Mouse (Mus musculus): Measurements from ENCODE around the gene Dst.

Gene Dst

DNA sequence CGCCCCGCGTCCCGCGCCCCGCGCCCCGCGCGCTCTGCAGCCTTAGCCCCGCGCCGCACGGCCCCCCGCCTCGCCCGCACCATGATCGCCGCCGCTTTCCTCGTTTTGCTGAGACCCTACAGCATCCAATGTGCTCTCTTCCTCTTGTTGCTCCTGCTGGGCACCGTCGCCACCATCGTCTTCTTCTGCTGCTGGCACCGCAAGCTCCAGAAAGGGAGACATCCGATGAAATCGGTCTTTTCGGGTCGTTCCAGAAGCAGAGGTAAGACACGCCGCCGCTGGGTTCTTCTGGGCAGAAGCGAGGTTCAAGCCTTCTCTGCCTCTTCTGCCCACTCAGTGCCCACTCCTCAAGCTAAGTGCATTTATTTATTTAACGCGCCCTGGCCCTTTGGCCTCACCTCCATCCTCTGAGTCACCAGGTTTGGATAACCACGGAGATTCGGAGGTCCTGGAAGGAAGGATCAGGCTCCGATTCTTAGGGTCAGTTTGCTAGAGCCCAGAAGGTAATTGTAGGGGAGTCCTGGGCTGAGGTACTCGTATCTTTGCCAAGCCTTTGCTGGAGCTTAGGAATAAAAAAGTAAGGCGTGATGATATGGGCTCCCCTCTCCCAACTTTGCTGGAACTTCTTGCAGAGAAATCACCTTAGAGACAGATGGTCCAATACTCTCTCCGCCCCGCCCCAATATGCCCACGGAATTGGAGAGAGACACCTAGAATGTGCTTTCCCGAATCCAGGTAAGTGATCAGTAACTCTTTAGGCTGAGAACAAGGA, at the start of gene Dst:
Gene Dst (plus strand): TSS at position 35 of the 772 bp plus-strand sequence.
- peak; percentile 22 for DNase-seq (ENCODE audit: low spot score)

DNA sequence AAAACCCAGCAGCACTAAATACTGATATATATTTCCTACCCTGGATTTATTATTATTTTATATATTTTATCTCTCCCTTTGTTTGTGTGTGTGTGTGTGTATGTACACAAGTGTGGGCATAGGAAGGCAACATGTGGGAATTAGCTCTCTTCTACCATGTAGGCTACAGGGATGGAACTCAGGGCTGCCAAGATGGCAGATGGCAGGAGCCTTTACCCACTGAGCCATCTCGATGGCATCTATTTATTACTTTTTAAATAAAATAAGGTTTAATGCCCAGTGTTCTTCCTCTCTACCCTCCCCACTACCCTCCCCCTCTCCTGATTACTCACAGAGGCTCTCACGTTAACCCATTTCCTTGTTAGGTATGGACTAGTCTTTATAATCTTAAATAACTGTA, 39.0 kb upstream of the Dst start:
- DNase-seq (ENCODE audit: low spot score): no peak

DNA sequence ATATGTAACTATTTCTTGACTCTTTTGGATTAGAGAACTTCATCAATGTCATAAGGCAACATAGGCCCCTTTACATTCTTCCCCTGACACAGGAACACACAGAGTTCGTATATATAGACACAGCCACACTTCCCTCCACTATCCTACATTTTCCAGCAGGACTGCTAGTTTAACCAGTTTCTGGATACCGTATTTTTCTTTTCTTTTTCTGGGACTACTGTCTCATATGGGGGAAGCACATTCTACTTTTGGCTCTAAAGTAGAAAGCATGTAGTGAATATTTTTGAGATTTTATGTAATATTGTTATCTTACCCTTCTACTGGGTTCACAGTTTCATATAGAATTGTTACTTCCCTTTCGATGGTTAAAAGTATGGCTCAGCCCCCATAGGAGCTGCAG, 38.6 kb upstream of the Dst start:
- no peak for DNase-seq (ENCODE audit: low spot score)

DNA sequence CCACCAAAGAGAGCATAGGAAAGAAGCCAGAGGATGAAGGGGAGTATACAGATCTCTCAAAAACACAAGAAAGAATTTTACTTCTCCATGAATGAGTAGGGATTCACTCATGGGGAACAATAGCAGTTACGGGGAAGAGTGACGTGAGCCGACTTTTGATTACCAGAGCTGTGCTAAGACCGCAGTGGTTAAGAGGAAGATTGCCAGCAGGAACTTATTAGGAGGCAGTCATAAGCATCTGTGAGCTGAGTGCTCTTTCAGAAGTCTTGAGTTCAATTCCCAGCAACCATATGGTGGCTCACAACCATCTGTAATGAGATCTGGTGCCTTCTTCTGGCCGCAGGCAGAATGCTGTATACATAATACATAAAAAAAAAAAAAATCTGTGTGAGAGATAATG, 34.5 kb upstream of the Dst start:
- no peak for DNase-seq (ENCODE audit: low spot score)

DNA sequence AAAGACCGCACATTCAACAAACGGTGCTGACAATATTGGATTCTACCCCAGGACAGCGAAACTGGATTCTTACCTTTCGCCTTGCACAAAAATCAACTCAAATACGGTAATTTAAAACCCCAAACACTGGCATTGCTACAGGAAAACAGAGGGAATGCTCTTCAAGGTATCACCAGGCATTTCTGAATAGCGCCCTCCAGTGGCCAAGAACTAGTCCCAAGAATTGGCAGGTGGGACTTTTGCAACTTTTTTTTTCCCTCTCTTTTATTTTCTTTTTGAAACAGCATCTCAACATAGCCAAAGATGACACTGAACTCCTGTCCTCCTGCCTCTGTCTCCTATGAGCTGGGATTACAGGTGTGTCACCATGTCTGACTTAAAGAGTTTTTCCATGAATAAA, 32.3 kb upstream of the Dst start:
- peak; percentile 46 for DNase-seq (ENCODE audit: low spot score)

DNA sequence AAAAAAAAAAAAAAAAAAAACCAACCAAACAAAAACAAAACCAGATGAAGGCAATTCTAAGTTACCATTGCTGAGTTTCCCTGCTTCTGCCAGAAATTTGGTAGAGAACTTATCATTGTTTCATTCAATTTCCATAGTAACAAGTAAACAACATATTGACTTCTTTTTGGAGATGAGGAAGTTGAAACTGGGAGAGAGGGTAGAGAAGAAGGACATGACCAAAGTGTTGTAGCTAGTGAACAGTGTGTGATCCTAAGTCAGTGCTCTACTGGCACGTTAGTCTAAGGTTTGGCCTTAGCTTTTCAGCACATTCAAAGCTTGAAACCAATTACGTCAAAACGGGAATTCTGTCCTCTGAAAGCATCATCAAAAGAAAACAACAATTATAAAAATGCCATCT, 31.6 kb upstream of the Dst start:
- DNase-seq (ENCODE audit: low spot score): no peak

DNA sequence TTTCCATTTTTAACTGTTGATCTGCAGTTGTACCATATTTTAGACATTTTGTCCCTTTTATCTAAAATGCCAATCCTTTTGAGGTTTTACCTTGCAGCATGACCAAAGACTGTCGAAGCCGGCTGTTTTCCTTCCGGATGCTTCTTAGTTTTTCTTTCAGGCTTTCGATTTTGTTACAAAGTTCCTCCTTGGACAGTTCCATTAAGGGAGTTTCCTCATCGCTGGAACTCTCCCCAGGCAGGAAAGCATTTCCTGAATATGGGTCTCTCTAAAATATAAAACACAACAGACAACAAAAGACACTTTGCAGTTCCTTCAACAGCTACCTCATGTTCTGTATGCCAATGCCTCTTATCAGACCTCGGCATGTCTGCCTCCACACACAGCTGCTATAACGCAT, 29.9 kb upstream of the Dst start:
- no peak for DNase-seq (ENCODE audit: low spot score)

DNA sequence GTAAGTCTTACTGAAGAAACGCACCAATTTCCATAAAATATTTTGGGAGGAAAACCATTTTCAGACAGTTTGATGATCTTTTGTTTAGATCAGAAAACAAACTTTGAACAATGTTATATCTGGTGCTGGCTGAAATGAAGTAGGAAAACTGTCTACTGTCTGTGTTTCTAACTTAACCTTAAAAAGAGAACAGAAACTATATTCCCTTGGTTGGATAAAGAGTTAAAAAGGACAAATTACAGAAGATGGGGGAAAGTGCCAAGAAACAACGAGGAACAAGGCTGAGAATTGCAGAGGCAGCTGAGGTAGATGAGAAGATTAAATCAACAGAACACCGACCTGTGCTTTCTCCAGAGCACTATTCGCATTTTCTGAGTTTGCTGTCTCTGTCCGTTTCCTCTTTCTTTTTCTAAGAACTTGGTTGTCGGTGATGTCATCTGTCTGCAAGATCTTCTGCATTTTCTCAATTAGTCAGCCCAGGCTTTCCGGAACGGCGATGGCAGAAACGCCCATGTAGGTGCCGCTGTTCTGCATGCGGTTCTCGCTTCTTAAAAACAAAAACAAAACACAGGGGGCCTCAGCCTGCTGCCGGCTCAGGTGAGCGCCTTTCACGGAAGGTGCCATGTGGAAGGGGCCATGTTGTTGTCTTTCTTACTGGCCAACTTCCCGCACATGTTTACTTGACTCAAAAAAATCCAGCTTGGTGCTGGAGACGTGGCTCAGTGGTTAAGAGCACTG, 24.8 kb upstream of the Dst start:
- DNase-seq (ENCODE audit: low spot score): no peak

DNA sequence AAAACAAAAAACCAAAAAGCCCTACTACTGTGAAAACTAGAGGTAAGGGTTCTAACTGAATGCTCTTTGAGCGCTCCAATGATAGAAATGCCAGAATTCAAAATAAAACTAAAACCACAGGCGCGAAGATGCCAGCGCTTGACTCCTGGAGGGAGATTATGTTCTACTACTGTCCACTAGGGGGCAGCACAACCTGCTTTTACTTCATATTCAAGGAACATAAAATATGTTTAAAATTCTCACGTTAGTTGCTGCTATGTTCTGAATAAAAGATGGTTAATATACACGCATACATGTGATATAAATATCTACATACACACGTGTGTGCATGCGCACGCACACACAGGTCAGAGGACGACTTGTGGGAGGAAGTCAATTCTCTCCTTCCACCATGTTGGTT, 15.2 kb upstream of the Dst start:
- peak; percentile 69 for DNase-seq (ENCODE audit: low spot score)

DNA sequence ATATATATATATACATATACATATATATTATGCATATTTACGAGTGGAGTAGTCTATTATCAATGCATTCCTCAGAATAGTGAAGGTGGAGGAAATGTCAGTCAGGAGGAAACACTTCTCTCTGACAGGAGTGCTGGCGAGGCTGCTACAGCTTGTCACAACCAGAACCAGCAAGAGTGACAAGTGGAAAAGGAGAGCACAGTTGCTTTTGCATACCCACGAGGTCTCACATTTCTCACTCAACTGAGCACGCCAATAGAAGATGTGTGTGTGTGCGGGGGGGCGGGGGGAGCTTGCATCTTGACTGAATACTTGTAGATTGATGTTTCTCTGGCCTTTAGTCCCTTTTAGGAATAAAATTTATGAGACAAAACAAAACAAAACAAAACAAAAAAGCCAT, 11.9 kb upstream of the Dst start:
- no peak for DNase-seq (ENCODE audit: low spot score)

DNA sequence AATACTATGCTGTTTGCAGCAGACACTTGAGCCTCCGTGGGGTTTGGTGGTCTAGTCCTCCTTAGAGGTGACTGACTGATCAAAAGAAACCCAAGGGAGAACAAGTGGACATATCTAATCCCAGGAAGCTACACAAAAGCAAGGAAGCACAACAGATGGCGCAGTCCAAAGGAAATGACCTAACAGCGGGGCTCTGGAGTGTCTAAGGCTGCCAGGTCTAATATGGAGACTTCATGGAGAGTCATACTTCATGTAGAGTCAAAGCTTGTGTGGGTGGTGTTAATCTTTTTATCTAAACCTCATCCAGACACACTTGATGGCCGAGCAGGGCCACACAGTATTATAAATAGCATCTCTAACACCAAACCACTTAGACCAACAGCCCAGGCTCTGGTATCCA, 11.4 kb upstream of the Dst start:
- DNase-seq (ENCODE audit: low spot score): no peak

DNA sequence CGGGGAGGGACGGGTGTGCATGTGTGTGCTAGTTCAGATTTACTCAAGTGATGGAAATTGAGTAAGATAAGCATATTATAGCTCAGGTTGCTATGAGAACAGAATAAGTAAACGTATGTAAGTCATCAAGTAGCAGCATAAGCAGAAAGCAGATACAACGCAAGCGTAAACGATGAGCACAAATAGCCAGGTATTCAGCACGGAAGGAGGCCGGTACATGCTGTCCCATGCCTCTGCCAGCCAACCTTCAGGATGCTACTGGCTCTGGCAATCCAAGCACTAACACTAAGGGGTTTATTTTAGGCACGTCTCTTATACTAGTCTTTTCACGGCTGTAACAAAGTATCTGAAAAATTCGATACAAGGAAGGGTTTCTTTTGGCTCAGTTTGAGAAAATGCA, 10.6 kb upstream of the Dst start:
- no peak for DNase-seq (ENCODE audit: low spot score)

DNA sequence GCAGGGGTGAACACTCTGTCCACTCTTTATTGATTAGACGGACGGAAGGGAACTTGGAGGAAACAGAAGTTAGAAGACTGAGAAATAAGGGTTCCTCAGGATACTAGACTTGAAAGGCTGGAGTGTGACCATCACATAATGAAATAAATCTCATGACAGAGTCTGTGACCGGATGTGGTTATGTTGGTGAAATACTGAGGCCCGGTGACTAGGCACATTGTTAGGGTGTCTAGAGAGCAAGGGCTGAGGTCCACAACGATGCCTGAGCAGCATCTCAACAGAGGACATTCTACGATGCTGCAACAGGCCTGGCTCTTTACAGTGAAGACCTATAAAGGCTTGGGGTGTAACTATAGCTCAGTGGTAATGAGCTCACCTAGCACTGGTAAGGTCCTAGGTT, 9.7 kb upstream of the Dst start:
- no peak for DNase-seq (ENCODE audit: low spot score)

DNA sequence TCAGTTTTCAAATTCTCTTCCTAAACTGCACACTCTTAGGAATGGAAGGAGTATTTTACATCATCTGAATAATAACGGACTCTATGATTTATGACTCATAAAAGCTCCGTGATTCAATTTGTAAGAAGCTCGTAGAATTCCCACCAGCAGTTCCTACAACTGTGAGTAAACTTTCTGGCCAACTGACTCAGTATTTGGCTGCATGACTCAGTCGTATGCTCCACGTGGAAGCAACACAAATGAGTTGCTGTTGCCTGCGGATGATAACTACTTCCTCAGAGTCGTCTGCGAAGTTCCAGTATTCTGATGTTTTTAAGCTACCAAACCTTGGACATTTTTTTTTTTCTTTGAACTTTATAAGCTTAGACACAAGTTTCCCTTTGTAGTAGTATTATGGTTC, 7.8 kb upstream of the Dst start:
- DNase-seq (ENCODE audit: low spot score): no peak

DNA sequence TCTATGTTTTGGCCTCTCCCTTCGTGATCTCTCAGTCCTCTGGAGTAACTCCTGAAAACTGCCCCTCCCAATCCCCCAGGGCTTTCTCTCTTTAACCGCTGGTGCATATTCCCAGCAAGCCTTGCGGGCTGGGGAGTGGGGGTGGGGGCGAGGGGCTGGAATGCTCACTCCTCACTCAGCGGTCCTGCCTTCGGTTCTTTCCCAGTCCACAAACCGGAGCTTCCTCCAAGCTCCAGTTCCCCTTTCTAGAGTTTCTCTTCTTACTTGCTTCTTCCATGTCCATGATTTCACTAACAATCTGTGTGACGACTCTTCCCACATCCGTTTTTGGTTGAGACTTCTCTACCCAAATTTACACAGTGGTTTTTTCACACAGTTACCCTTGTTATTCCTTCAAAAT, 4.4 kb upstream of the Dst start:
- DNase-seq (ENCODE audit: low spot score): peak; percentile 32

DNA sequence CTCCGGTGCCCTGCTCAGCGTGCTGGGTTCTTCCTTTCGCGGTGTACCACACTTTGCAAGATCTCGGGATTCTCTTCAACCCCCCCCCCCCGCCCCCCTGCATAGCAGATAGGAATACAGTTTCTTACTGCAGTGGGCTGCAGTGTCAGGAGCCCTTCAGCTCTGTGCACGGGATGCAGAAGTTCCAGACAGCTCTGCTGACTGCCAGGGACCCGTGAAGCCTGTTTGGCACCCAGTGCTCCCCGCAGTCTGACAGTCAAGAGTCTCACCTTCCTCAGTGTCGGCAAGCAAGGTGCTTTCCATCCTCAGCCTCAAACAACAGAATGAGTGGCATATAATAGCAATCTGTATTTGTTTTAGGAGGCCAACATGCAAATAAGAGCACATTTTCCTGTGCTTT, 1.8 kb upstream of the Dst start:
- DNase-seq (ENCODE audit: low spot score): no peak

DNA sequence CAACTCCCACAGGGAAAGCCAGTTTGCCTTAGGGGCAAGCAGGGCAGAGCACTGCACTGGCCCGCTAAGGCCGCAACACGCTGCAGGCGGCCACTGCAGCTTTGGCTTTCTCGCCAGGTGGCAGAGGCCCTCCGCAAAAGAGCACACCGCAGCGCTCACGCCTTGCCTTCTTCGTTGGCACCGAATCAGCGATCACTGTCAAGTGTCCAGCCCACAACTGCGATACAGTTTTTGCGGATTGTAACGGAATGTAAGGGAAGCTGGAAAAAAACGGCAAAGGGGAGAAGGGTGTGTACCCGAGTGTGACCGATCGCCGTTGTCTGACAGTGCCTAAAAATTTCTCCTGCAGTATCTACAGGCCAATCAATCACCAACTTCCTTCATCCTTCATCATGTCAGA, 1.1 kb upstream of the Dst start:
- peak; percentile 52 for DNase-seq (ENCODE audit: low spot score)

DNA sequence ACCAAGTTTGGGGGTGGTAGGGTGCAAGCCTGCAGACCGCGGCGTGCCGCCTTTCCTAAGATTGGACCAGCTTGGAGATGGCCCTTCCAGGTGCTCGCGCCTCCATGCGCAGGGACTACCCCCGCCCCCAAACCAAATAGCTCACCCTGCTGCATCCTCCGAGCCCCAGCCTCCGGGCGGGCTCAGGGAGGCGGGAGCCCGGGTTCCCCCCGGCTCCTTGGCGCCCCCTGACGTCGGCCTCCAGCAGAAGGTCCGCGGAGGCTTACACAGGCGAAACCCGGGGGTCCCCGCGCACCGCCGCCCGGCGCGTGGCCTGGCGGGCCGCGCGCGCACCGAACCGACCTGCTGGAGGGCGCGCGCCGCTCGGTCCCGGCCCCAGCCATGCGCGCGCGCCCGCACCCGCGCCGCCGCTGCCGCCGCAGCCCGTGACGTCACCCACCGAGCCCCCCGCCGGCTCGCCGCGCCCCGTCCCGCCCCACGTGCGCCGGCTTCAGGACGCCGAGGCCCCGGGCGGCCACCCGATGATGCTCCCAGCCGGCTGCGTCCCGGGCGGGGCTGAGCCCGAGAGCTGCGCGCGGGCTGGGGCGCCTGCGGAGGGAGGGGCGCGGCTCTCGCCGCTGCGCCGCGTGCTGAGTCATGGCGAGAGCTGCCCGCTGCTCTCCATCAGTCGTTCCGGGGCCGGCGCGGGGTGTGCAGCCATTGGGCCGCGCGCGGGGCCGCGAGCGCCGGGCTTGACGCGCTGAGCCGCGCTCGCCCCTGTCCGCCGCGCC, 419 bp upstream of the Dst start, which contains the start of gene Bend6:
Gene Bend6 (minus strand): TSS at position 396 of the 770 bp plus-strand sequence.
- DNase-seq (ENCODE audit: low spot score): peak; percentile 82

DNA sequence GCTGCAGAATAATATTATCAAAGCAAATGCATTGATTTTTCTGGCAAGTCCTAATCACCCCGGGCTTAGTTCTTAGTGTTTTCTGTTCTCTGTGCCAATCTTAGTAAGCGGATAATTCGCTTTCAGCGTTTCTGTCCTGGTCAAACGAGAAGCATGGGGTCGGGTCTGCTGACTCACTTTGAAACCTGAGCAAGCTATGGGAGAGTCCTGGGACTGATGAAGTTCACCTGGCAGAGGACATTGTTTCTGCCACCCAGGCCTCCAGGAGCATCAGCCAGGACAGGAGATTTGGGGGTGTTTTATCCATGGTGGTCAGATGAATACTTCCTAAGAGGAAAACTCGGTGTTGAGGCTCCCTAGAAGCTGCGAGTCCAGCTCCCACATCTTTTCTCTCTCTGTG, 3.6 kb downstream of the Dst start:
- no peak for DNase-seq (ENCODE audit: low spot score)

DNA sequence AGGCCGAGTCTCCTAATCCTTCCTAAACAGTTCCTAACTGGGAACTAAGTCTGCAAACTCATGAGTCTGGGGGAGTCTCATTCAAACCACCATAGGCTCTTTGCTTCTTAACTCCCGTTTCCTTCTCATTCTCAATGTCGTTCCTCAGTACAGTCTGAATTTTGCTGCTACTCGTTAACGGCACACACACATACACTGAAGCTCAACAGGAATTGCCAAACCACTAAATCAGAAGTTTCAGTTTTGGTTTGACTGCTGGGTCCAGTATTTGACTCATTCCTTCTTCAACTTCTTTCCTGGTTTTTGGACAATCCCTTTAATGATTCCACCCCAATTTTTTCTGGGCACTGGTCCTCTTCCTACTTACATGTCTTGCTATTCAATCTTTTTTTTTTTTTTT, 8.5 kb downstream of the Dst start:
- DNase-seq (ENCODE audit: low spot score): no peak

DNA sequence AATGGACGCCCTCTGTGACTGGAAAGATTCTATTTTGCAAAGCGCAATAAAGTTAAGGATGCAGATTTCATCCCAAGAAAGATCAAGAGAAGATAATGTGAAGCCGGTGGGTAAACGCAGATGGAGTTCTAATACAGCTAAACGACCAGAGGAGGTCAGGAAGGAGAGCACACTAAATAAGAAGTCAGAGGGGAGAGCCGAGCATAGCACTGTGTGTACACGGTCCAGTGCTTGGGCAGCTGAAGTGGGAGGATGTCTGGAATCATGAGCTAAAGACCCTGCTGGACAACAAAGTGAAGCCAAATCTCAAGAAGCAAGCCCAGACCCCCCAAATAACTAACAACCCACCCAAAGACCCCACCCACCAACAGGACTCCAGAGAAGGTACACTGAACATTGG, 14.9 kb downstream of the Dst start:
- no peak for DNase-seq (ENCODE audit: low spot score)

DNA sequence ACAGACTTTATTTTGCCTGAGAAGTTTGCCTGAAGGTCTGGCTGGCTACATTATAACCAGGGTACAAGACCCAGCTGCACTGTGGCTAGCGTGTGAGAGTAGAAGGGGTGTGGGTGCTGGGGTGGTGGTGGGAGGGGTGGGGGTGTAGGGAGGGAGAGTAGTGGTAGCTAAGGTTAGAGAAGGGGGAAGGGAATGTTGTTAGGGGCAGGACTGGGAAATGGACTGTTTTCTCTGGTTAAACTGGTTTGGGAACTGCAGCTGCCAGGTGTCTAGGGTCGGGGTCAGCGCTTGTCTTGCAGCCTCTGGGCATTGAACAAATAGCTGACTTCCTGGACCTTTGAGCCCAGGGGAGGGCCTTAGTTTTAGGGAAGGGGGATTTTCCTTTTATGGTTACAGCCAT, 17.3 kb downstream of the Dst start:
- no peak for DNase-seq (ENCODE audit: low spot score)

DNA sequence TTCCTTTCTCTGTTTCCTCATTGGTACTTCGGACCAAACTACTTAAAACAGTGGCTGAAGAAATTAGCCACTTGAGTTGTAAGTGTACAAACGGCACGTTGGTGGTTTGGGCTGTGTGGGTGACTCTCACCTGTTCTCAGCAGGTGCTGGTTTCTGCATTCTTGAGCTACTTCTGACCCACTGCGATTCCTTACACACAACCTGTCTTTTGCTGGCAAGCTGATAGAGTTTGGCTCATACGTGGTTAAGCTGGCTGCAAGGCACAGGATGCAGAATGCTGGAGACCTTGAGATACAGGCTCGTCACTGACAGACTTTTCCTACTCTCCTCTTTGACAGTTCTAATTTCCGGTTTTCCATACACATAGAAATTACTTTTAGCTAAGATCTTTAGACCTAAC, 19.4 kb downstream of the Dst start:
- DNase-seq (ENCODE audit: low spot score): no peak
